Mouse (Mus musculus) heart, embryonic 16.5 days (tissue): ENCODE data around the gene Kctd10. TPM values are rescaled to one million over a fixed set of nuclear protein-coding genes. Genes with fewer than 3 reads are reported as not detected.

Source experiments
- ATAC-seq: fragments of 200-750 bp; cut with Nextera tagmentation; replicated peaks from 2 replicates; pipeline ENCODE4 v1.8.0; 2017; ENCODE audit warnings: moderate number of reproducible peaks; ENCODE audit not compliant: insufficient read depth, low FRiP score; ENCODE audit errors: extremely low read depth
- H3K27ac ChIP-seq: fragments of 300-500 bp; sonication (generic); 2 replicates; pipeline ENCODE4 v1.5.1; 2014; ENCODE audit warnings: mild to moderate bottlenecking, low read length, control low read depth, moderate library complexity
- H3K27me3 ChIP-seq: fragments of 300-500 bp; sonication (generic); 2 replicates; pipeline ENCODE4 v1.6.1; 2014; ENCODE audit warnings: low read length, mixed read lengths; ENCODE audit not compliant: control insufficient read depth, insufficient read depth
- H3K36me3 ChIP-seq: fragments of 300-500 bp; sonication (generic); 2 replicates; pipeline ENCODE4 v1.6.1; 2014; ENCODE audit not compliant: control insufficient read depth, insufficient read depth
- H3K4me1 ChIP-seq: fragments of 300-500 bp; sonication (generic); 2 replicates; pipeline ENCODE4 v1.6.1; 2014; ENCODE audit warnings: low read length, mixed read lengths; ENCODE audit not compliant: control insufficient read depth, insufficient read depth
- H3K4me2 ChIP-seq: fragments of 300-500 bp; sonication (generic); 2 replicates; pipeline ENCODE4 v1.6.1; 2014; ENCODE audit warnings: low read depth, mild to moderate bottlenecking, control low read depth, low read length
- H3K4me3 ChIP-seq: fragments of 300-500 bp; sonication (generic); 2 replicates; pipeline ENCODE4 v1.5.1; 2014; ENCODE audit warnings: mild to moderate bottlenecking, control low read depth, low read length
- H3K9ac ChIP-seq: fragments of 300-500 bp; sonication (generic); 2 replicates; pipeline ENCODE4 v1.6.1; 2014; ENCODE audit warnings: low read length, control low read depth
- H3K9me3 ChIP-seq: fragments of 300-500 bp; sonication (generic); replicated peaks from 2 replicates; pipeline ENCODE4 v1.6.1; 2016; ENCODE audit warnings: low read length; ENCODE audit not compliant: control insufficient read depth
- WGBS: fragments of 180-500 bp; shearing (Covaris S2); extraction: QIAGEN DNeasy Blood & Tissue Kit; methylation state at CpG from one replicate; pipeline ENCODE4 v1.1.7; 2014; 5-methylcytosine and 5-hydroxymethylcytosine counted together
- polyA plus RNA-seq: library from polyadenylated mRNA; unstranded; fragments of >200 nt; fragmentation: Nextera tagmentation; extraction: Ambion mirVana; gene quantifications from 2 replicates; pipeline ENCODE4 v1.2.1, GENCODE M21; 2015

Kctd10 gene
- polyA plus RNA-seq, 1 experiment from 2014 or later: 112 TPM

DNA sequence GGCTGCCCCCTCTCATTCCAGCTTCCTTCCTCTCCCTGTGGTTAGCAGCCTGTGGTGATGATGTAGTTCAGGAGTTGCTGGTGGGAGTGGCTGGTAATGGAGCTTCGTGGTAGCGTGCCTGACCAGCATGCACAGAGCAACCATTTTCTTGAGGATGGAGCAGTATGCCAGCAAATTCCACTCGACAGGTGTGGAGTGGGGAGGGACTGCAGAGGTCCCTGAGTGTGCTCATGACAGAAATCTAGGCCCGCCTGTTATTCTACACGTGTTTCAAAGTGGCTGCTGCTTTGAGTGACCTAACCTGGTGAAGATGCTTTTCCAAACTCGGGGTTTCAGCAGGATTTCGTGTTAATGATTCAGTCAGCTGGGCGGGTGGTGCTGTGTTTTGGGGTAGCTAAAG, 4.1 kb upstream of the Kctd10 start:
- Histone ChIP-seq H3K4me1 (peaks cover 13% of the 10 kb centered on the region), H3K27ac (no peak overlapping the region), H3K9me3 (no peaks in the 10 kb centered on the region), H3K9ac (no peak overlapping the region), H3K27me3 (no peaks in the 10 kb centered on the region), H3K36me3 (peaks cover 33% of the 10 kb centered on the region), H3K4me2 (no peak overlapping the region), H3K4me3 (no peak overlapping the region)
- no peak for ATAC-seq
- WGBS: 86% methylated on average over 8 of the region's 8 CpGs

DNA sequence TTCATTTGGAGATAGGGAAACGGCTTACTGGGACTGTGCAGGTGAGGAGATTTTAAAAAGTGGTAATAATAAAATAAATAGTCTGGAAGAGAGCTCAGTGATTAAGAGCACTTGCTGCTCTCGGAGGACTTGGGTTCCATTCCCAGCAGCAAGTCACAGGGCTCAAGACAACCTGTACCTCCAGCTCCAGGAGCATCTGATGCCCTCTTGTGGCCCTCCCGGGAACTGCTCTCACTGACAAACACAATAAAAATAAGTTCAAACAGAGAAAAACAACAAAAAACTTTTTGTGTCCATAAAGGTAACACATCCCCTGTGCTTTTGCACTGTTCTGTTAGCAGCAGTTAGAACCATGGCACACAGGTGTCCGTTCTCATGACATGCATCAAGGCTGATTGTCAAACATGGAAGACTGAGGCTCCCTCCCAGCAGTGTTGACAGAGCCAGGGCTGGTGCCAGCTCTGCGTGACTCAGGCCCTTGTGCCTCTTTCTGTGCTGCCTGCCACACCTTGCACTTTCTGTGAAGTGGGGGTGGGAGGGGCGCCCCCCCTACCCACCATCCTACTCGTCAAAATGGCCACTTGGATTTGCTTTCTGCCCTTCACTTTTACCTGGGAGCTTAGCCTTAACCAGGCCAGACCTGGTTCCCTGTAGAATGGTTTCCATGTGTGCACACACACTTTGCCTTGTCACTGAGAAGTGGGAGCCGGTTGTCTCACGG, 3.0 kb upstream of the Kctd10 start:
- no peak overlapping the region for H3K4me3 ChIP-seq
- no peak overlapping the region for H3K27ac ChIP-seq
- no peak overlapping the region for H3K9ac ChIP-seq
- no peaks in the 10 kb centered on the region for H3K9me3 ChIP-seq
- peaks cover 22% of the 10 kb centered on the region for H3K36me3 ChIP-seq
- H3K4me2 ChIP-seq: no peak overlapping the region
- H3K27me3 ChIP-seq: no peaks in the 10 kb centered on the region
- no peak for ATAC-seq
- H3K4me1 ChIP-seq: peaks cover 23% of the 10 kb centered on the region
- WGBS: 73% methylated on average over 9 of the region's 9 CpGs

DNA sequence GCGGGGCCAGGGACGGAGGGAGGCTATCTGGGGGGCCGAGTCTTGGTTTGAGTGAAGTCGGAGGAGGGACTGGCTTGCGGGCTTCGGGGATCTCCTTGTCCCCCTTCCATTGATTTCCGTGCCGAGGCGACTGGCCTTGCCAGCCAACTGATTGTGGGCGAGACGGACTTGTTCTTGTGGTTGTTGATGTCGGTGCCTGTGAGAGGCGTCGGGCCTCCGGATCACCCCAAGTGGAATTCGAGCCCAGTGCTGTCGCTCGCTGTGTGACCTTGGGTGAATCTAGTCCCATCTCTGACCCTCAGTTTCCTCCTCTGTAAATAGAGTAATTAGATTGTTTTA, 674 bp upstream of the Kctd10 start:
- H3K4me1 ChIP-seq: peaks cover 43% of the 10 kb centered on the region
- 0 out of 2 replicates have a peak, but pooled peaks have one; percentile 3 for ATAC-seq
- WGBS: 0% methylated on average over 17 of the region's 18 CpGs

DNA sequence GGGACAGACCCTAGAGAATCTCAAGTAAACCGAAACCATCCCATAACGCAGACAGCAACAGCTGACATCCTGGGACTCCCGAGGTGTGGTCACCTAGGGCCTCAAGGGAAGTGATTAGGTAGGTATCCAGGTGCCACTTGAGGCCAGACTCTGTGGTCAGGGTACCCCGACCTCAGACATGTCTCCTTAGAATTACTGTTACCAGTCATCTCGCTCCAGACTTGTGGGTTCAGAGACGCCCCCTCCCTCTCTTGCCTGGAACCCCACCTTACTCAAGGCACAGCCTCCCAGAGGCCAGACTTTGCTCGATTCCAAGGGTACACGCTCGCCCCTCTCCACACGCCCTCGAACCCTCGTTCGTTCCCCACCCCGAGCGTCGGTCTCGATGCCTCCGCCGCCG, 545 bp downstream of the Kctd10 start:
- peaks cover 53% of the 10 kb centered on the region for H3K4me1 ChIP-seq
- H3K4me3 ChIP-seq: peak overlapping the region; percentile 87
- peak overlapping the region; percentile 85 for H3K4me2 ChIP-seq
- no peaks in the 10 kb centered on the region for H3K9me3 ChIP-seq
- ATAC-seq: 0 out of 2 replicates have a peak, but pooled peaks have one; percentile 5
- WGBS: 1% methylated on average over 20 of the region's 20 CpGs
- peaks cover 2% of the 10 kb centered on the region; the same call in 1 of the 2 replicates for H3K36me3 ChIP-seq
- no peaks in the 10 kb centered on the region for H3K27me3 ChIP-seq
- H3K9ac ChIP-seq: peak overlapping the region; percentile 88
- H3K27ac ChIP-seq: peak overlapping the region; percentile 91

More for the DNA sequence above, 674 bp upstream of the Kctd10 start:
- H3K4me2 ChIP-seq: peak overlapping the region; percentile 85
- H3K27me3 ChIP-seq: no peaks in the 10 kb centered on the region
- H3K9ac ChIP-seq: peak overlapping the region; percentile 88
- peak overlapping the region; percentile 91 for H3K27ac ChIP-seq
- H3K4me3 ChIP-seq: peak overlapping the region; percentile 87
- H3K36me3 ChIP-seq: peaks cover 7% of the 10 kb centered on the region
- no peaks in the 10 kb centered on the region for H3K9me3 ChIP-seq

DNA sequence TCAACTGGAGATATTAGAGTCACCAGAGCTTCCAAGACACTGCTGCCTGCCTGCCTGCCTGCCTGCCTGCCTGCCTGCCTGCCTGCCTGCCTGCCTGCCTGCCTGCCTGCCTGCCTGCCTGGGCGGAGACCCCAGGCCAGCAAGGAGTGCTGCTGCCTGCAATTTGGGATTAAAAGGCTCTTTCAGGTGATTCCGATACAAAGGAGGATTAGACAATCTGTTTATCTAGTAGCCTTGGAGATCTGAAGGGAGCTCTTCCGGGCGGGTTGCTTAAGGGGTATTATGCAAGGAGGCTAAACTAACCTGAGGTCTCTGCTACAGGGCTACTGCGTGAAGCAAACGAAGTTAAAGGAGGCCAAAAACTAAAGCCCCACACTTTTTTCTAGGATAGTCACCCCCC, 1.4 kb downstream of the Kctd10 start:
- Histone ChIP-seq H3K27me3 (no peaks in the 10 kb centered on the region), H3K36me3 (peaks cover 6% of the 10 kb centered on the region; the same call in 1 of the 2 replicates), H3K27ac (peak overlapping the region; percentile 91), H3K9me3 (no peaks in the 10 kb centered on the region), H3K4me3 (peak overlapping the region; percentile 87), H3K4me1 (peaks cover 56% of the 10 kb centered on the region), H3K4me2 (peak overlapping the region; percentile 85), H3K9ac (peak overlapping the region; percentile 88)
- WGBS: 46% methylated on average over 6 of the region's 6 CpGs
- ATAC-seq: no peak

DNA sequence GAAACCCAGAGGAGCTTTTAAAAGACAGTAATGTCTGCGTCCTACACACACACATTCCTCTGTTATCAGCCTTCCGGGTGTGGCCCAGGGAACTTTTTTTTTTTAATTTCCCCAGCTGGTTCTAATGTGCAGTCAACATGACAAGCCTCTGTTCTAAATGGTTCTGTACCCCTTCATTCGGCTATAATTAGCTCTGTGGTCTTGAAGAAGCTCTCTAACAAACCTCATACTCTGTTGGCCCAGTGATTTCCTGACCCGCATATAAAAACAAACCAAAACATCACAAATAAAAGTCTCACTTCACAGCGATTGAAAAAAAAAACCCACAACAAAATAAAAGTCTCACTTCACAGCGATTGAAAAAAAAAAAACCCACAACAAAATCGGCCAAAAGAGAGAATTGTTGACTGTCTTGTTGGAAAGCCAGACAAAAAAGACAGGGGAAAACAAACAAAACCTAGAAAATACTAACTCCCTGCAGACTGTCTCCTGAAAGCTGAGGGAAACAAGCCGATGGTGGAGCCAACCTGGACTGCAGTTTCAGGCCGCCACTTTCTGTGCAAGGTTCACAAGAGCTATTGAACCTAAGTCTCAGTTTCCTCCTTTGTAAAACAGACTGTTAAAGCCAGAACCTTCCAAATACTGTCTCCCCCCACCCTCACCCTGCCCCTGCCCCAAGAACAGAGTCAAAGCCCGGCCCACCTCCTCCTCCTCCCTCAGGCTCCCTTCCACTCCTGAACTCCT, 2.0 kb downstream of the Kctd10 start:
- 28% methylated on average over 10 of the region's 10 CpGs for WGBS

DNA sequence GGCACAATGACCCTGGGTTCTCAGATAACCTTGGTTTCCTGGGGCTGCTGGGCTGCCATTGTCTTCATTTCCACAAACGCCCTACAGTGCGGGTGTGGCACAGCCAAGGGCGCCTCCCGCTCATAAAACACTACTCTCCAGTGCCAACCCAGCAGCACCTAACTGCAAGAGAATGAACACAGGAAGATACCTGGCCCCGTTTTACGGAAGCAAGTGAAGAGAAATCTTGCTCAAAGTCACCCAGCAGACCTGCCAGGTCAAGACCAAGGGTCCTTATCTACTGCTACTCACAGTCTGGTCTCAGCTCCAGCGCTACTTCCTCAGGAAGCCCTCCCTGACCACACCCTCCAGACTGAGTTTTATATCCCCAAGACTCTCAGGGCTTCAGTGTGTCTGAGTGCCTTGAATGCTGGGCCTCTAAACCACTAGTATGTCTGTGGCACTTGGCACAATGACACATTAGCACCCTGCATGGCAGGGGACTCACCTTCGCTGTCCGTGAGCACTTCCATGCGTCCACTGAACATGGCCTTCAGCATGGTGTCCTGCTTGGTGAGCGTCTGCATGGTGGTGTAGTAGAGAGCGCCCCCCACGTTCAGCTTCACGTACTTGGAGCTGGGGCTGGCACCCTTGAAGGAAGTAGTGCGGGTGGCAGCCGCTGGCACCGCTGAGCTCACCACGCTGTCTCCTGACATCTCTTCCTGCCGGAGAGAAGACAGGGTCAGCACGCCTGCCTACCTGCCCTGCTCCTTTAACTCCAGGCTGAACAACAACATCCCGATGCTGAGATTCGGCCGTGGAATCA, 5.7 kb downstream of the Kctd10 start:
- Histone ChIP-seq H3K4me1 (peaks cover 85% of the 10 kb centered on the region), H3K9ac (no peak overlapping the region; the same call in 1 of the 2 replicates), H3K27ac (peak overlapping the region; percentile 43), H3K4me2 (peak overlapping the region; percentile 24; the same call in 1 of the 2 replicates), H3K9me3 (no peaks in the 10 kb centered on the region), H3K36me3 (peaks cover 11% of the 10 kb centered on the region), H3K4me3 (no peak overlapping the region), H3K27me3 (no peaks in the 10 kb centered on the region)
- 76% methylated on average over 23 of the region's 23 CpGs for WGBS
- no peak for ATAC-seq

More for the DNA sequence above, 2.0 kb downstream of the Kctd10 start:
- peak overlapping the region; percentile 88 for H3K9ac ChIP-seq
- H3K4me1 ChIP-seq: peaks cover 61% of the 10 kb centered on the region
- peak overlapping the region; percentile 85 for H3K4me2 ChIP-seq
- peak overlapping the region; percentile 91 for H3K27ac ChIP-seq
- H3K4me3 ChIP-seq: peak overlapping the region; percentile 87
- no peaks in the 10 kb centered on the region for H3K27me3 ChIP-seq
- H3K9me3 ChIP-seq: no peaks in the 10 kb centered on the region
- H3K36me3 ChIP-seq: peaks cover 9% of the 10 kb centered on the region; the same call in 1 of the 2 replicates
- no peak for ATAC-seq

DNA sequence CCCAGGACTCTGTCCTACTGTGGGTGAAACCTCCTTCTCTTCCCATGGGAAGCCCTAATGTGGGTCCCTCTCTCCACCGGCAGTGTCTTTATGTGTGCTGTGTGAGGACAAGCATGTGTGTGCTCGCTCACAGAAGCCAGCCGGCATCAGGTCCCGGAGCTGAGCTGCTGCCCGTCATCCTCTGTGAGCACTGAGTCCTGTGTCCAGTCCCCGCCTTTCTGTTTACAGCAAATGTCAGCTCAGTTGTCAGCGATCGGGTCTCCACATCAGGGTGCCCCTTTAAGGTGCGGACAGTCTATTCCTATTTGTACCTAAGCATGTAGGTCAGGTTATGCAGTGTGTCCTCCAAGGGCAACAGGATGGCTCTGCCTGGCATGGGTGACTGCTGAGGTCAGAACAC, 6.7 kb downstream of the Kctd10 start:
- H3K4me2 ChIP-seq: no peak overlapping the region
- no peaks in the 10 kb centered on the region for H3K27me3 ChIP-seq
- peaks cover 16% of the 10 kb centered on the region for H3K36me3 ChIP-seq
- no peak overlapping the region for H3K9ac ChIP-seq
- peaks cover 80% of the 10 kb centered on the region for H3K4me1 ChIP-seq
- 87% methylated on average over 9 of the region's 9 CpGs for WGBS
- H3K9me3 ChIP-seq: no peaks in the 10 kb centered on the region
- H3K4me3 ChIP-seq: no peak overlapping the region
- ATAC-seq: no peak
- H3K27ac ChIP-seq: no peak overlapping the region
